Mouse (Mus musculus) retina, adult 2 months (tissue): ENCODE measurements around the gene Gm10778.

Source experiments
- DNase-seq: peaks from one replicate; pipeline ENCODE4 v3.0.0-alpha.2; 2012; ENCODE audit warnings: low read depth, low spot score

Gm10778 gene

DNA sequence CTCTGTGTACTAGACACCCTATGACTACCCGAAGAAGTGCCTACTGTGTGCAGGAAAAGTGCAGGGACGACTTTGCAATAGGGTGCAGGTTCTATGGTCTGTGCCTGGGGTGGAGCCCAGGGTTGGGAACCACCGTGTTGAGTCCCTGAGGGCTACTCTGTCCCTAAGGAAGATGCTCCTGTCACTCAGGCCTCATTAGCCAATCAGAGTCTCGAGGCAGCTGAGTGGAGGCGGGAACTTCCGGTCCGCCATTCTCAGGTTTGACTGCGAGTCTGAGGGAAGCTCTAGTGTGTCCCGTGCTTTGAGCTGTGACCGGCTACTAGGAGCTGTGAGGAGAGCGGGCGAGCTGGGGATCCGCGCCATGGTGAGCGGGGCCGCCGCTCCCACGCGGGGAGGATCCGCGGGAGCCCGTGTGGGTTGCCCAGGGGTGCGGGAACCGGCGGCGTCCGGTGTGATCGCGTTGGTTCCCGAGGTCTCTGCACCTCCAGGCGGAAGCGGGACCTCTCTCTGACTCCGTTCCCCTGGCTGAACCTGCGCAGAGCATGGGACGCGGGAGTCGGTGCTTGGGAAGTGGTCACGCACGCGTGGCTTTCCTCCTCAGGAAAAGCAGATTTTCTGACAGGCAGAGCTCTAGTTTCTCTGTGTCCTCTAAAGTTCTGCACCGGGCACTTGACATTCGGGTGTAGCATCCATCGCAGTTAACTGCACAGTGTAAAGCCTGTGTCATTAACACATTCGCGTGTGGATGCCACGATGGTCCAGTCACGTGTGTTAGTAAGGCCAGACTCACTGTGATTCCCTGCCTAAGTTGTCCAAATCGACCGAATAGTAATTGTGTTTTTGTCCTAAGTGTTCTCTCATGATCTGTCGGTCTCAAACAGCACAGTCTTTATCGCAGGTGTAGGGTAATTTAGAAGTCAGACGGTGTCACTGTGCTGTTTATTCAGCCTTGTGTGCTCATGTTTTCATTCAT lies at the start of gene Gm10778:
Gene Gm10778, plus strand, starts transcription at position 257 of the 973 bp plus-strand sequence.
- peak; percentile 83 for DNase-seq

DNA sequence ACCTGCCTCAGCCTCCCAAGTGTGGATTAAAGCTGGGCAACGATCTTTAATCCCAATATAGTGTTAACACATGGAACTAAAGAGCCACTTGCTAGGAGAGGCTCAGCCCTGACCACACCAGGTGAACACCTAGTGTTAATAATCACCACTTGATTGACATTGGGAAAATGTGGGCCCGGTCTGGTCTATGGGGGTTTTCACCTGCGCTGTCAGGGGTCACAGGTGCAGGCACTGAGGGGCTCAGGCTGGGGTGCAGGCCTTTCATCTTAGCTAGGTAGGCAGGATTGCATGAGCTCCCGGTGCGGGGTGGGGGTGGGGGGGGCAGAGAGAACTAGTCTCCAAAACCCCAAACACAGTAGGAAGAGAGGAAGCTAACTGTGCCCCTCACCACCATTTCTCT lies 49.2 kb upstream of the Gm10778 start:
- no peak for DNase-seq

GRCm38 (mm10) chr10:81600096-81600495 lies 48.8 kb upstream of the Gm10778 start:
- no peak for DNase-seq

DNA sequence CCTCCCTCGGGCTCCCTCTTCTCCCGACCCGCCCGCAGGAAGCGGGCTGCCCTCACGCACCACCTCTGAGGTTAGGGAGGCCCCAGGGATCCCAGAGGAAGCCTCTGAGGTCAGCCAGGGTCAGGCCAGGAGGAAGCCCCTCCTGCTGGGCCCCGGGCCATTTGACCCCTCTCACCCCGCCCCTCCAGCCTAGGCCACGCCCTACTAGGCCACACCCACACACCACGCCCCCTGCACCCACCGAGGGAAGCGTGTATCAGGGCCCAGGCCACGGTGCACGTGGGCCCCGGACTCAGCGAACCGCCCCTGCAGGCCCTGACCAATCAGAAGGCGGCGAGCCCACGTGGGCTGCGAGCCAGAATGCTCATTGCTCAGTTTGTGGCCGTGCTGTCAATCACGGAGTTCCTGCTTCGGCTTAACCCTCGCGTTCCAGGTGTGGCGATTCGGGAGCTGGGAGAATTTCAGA lies 48.1 kb upstream of the Gm10778 start, which contains the start of gene Tle6:
Gene Tle6, minus strand, starts transcription at position 336 of the 466 bp plus-strand sequence.
- peak; percentile 92 for DNase-seq

DNA sequence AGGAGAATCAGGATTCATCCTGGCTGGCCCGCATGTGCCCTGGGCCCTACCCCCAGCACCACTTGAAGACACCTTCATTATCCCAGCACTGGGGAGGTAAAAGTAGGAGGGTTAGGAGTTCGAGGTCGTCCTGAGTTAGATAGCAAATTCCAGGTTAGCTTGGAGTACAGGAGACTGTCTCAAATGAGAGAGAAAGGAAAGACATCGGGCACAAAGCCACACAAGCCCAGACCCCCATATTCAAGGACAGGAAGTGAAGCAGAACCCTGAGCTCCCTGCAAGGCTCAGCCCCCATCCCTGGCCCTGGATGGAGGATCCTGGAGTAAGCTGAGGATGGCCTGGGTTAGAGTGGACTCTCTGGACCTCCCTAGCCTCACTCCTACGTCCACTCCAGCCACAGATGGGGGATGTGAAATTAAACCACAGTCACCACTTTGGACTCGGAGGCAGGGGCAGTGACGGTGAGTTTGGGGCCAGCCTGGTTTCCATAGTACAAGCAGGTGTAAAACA lies 47.4 kb upstream of the Gm10778 start:
- no peak for DNase-seq

- DNase-seq, result no peak
These were observed 46.1 kb upstream of the Gm10778 start for GRCm38 (mm10) chr10:81602741-81603151.

- DNase-seq, result no peak
These were observed 44.6 kb upstream of the Gm10778 start for GRCm38 (mm10) chr10:81604019-81604967.

- DNase-seq, result peak; percentile 85
These were observed 43.7 kb upstream of the Gm10778 start for GRCm38 (mm10) chr10:81604968-81605665.

DNA sequence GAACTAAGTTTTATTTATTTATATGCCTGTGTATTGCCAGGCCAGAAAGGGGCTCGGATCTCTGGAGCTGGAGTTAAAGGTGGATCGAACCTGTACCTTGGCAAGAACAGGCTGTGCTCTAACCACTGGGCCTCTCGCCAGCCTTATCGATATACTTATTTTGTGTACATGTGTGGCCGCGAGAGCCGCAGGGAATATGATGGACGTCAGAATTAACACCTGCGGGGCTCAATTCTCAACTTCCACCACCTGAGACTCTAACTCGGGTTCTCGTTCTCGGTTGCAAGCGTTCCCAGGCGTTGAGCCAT lies 43.2 kb upstream of the Gm10778 start:
- DNase-seq, result no peak

DNA sequence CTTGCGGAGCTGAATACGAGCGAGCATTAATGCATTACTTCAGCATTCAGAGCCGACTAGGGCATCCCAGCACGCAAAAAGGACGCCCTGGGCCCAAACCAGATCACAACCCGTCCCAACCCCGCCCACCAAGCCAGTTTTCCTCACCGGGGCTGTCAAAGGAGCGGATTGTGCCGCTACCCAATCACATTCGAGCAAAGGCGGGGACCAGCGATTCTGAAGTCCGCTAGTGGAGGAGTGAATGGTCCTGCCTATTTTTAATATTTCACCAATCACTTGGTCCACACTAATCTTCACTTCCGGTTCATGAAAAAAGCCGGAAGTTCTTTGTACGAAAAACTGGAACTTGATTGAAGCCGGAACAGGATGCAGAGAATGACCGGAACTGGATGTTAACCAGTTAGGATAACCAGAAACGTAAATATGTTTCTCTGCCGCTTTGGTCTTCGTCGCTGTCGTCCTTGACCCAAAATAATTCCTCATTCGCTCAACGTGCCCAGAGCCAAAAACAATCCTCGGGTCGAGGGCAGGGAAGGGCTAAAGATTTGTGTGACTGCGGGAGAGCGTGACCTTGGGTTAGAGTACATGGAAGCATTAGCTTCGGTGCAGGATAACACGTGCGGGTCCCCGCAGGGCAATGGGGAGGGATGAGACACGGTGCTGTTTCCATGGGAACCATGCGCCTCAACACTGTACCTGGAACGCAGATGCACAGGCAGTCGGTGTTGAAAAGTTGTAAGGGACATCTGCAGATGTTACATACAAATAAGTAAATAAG lies 42.7 kb upstream of the Gm10778 start, which contains the start of gene BC025920:
Gene BC025920, plus strand, starts transcription at position 297 of the 778 bp plus-strand sequence.
- DNase-seq, result peak; percentile 97

- no peak for DNase-seq
These were observed 40.6 kb upstream of the Gm10778 start for GRCm38 (mm10) chr10:81608308-81608707.

GRCm38 (mm10) chr10:81612779-81613178 lies 36.1 kb upstream of the Gm10778 start:
- DNase-seq, result no peak

GRCm38 (mm10) chr10:81615486-81615885 lies 33.4 kb upstream of the Gm10778 start:
- DNase-seq, result no peak

- DNase-seq, result no peak
These were observed 28.9 kb upstream of the Gm10778 start for GRCm38 (mm10) chr10:81619976-81620375.

DNA sequence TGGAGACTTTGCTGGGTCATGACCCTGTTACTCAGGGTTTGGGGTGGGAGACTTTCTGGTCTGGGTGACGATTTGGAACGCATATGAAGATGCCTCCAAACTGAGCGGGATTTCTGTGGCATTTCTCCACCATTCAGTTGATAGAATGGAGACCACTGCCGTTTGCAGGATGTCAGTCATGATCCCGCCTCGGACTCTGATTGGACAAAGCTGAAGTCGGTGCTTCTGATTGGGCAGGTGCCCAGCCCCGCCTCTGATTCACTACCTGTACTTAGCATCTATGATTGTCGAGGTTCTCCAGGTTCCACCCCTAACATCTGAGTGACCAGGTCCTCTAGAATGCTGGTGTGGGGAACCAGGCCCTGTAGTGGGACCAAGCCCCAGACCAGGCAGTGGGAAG lies 28.1 kb upstream of the Gm10778 start:
- DNase-seq, result no peak

DNA sequence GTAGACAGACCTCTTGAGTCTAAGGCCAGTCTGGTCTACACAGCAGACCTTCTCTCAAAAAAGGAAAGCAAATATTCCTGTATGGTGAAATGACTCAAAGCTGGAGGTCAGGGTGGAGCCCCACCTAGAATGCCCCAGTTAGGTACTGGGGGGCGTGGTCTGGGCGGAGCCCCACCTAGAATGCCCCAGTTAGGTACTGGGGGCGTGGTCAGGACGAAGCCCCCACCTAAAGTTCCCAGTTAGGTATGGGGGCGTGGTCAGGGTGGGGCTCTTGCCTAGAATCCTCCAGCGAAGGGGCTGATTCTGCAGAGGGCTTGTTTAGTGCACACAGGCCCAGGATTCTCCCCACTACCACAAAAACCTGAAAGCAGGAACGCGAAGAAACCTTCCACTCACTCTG lies 25.4 kb upstream of the Gm10778 start:
- no peak for DNase-seq

- DNase-seq, result no peak
These were observed 22.5 kb upstream of the Gm10778 start for GRCm38 (mm10) chr10:81626101-81626993.

DNA sequence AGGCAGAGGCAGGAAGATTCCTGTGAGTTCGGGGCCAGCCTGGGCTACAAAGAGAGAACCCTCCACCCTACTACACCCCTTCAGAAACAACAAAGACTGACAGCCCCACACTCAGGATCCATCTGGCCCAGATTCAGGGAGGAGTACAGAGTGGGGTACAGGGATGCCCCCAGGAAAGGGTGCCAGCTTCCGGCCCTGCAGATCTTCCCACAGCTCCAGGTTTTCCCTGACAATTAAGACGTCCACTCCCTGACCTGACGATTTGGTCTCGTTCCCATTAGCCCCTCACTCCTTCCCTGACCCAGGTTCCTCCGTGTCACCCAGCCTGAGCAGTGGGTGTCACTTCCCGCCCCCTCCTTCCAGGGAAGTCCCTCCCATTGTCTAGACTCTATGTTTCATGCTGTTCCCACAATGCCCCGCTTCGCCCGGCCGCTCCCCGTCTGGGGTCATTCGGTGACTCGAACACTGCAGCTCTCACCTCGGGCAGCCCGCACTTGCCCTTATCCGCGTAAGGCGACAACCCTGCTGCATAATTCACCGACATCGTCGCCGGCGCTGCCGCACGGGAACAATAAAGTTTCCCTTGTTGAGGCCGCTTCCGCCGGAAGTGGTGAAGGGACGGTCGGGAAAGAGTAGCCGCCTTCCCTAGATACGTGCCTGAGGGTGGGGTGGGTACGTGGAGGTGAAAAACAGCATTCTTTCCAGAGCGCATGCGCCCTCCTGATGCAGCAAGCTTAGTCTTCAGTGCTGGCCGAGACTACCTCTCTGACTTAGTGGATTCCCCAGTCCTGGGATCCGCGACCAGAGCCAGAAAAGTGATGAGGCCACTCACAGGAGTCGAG lies 21.6 kb upstream of the Gm10778 start, which contains the start of gene Sirt6:
Gene Sirt6, minus strand, starts transcription at position 804 of the 842 bp plus-strand sequence.
- DNase-seq, result peak; percentile 94
